Mouse (Mus musculus) heart, adult 2 months (tissue): ENCODE results near the gene Ift122.
A peak's percentile ranks its signal among the peaks of the same experiment; 100 is the strongest.

ENCODE experiments used
- CTCF ChIP-seq: fragments of 200-600 bp; IDR thresholded peaks from 2 replicates; pipeline ENCODE4 v1.8.1; 2022; ENCODE audit warnings: antibody characterized with exemption, mild to moderate bottlenecking, moderate library complexity
- EP300 ChIP-seq: fragments of 200-500 bp; IDR thresholded peaks from 2 replicates; pipeline ENCODE4 v1.6.1; 2011; ENCODE audit warnings: low read depth, low read length, control low read depth; ENCODE audit not compliant: insufficient read depth
- POLR2A ChIP-seq: fragments of 200-500 bp; IDR thresholded peaks from 2 replicates; pipeline ENCODE4 v1.6.1; 2011; ENCODE audit warnings: mild to moderate bottlenecking, low read depth, low read length, control low read depth; ENCODE audit not compliant: insufficient read depth

DNA sequence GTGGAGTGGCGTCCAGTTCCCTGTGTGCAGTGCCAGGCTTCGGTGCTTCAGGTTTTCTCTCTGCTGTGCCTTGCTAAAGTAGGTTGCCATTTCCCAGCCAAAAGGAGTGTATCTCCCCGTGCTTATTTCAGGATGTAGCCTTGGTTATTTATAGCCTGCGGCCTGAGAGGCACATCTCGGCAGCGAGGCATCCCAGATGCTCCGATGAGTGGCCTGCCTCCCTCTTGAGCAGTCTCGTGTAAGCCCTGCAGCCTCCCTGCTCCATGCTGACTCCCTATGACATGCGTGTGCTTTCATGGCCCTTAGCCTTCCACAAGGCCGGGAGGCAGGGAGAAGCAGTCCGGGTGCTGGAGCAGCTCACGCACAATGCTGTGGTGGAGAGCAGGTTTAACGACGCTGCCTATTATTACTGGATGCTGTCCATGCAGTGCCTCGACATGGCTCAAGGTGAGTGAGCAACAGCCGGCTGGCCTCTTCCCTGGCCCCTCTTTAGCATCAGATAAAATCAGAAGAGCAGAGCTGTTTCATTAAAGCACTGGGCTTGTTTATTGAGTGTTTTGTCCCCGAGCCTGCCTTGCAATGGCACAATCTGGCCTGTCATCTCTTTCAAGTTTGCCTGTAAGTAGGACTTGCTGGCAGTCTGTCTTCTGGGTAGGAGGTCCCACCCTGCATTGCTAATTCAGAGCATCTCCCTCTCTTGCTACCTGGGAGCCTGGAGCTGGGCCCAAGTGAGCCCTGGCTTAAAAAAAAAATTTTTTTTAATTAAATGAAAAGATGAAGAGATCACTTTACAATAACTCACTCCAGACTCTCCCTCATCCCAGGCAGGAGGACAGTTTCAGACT, 62.6 kb downstream of the Ift122 start:
- TF ChIP-seq POLR2A, result no peak
- TF ChIP-seq CTCF, result no peak
- peak; percentile 66; the same call in 1 of the 2 replicates for TF ChIP-seq EP300
